Mouse (Mus musculus): ENCODE measurements around the gene Tmtc2.

Gene Tmtc2

DNA sequence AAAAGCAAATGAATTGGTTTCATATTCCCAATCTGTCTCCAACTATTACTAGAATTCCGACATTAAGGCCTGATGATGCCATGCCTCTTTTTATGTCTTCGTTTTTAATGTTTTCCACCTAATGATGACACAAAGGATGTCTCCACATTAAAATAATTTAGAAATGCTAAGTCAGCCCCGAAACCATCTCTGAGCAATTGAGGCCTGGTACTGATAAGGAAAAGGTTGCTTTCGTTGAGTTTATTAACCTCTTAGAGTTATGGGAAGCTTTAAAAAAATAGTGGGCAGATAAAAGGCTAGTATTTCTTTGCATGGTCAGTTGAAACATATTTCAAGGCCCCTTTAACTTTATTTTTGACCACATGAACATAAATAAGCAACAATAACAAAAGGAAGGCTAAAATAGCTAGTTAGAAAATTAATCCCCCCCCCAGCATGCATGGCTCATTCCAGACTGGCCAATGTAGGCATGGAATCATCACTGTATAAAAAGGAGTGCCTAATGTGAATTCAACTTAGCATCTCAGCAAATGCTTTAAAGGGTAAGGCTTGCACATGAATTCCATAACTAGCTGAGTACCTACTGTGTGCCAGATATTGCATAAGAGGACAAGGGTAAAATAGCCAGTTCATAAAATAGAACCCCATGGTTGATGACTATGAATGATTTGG, 168.3 kb downstream of the Tmtc2 start:
- no peak for DNase-seq (ENCODE audit: low spot score)

DNA sequence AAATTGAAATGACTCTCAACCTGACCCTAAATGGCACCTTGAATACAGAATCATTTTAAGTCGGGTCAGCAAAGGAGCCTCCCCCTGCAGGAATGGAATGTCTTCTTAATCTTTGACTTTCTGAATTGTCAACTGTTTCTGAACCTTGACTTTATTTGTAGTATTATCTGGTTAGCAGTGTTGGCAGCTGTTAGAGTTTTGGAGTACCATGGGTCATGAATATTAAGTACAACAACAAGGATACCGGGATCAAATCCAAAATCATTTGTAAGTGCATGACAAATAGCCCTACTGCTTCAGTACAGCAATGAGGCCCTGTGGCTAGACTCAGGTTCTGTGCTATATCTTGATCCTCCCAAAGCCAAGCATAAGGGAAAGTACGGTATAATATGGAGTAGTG, 170.3 kb downstream of the Tmtc2 start:
- DNase-seq (ENCODE audit: low spot score), result no peak

DNA sequence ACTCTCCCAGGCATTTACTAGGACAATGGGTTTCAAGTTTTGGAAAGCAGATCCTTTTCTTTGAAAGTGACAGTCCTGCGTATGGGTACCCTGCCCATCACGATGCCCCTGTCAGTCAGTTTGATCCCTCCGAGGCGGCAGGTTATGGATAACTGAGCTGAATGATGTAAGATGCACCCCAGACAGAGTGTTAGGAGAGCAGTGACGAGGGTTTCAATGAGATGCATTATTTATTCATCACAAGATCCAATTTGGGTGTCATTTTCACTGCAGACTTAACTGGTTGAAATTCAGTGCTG, 171.8 kb downstream of the Tmtc2 start:
- DNase-seq (ENCODE audit: low spot score), result no peak

DNA sequence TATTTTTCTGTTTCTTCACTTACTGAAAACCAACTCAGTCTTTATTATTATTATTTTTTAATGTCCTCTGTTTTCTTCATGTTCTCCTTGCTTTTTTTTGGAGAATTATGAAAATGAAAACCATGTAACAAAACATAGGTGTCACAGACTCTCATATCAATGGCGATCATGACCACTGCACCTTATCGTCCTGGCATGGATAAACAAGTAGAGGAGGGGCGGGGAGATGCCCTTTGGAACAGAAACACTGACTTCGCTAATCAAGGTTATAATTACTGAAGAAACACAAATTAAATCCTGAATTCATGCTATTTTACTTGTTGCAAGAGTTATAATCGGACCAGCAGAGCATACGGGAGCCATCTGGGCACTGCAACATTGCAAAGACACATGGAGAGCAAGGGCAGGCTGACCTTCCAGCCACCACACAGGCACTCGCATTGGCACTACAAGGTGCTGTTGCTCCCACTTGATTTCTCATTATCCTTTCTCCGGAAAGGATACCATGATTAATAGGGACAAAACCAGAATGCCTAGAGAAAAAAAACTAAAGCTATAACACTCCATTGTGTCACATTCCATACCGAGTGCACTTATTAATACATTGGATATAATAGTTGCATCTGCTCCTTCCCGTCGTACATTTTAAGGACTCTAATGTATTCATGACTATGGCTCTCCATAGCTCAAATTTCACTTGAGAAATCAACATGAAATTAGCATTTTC, 172.3 kb downstream of the Tmtc2 start:
- no peak for DNase-seq (ENCODE audit: low spot score)

DNA sequence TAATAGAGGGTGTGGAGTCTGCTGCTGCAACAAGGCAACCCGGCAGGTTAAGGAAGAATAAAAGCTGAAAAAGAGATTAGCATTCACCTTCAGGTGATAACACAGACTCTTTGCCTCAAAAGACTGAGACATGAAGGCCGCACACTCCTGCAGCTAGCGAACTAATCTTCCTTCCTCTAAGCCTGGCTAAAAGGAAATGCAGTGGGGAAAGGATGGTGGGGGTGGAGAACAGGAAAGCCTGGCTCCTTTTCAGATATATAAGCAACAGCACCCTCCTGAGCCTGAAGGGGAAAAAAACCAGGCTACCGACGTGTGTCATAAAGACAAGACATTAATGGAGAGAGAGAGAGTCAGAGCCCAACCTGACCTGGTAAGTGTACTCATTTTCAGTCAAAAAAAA, 174.9 kb downstream of the Tmtc2 start:
- DNase-seq (ENCODE audit: low spot score), result no peak

DNA sequence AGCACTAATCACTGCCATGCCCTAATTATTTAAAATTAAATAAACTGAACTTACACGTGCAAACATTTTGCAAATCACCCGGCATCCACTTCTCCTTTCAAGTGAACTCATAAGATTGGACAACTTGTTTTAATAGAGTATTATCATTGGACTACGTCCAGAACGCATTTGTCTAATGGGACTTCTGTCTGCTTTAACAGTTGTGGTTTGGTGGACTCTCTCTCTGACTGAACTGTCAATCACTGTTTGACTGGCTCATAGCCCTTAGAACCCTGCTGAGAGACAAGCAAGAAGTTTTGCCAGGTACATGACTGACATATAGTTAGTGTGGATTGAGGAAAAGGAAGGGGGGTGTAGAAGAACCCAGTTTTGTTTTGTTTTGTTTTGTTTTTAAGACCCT, 190.2 kb downstream of the Tmtc2 start:
- DNase-seq (ENCODE audit: low spot score), result no peak

DNA sequence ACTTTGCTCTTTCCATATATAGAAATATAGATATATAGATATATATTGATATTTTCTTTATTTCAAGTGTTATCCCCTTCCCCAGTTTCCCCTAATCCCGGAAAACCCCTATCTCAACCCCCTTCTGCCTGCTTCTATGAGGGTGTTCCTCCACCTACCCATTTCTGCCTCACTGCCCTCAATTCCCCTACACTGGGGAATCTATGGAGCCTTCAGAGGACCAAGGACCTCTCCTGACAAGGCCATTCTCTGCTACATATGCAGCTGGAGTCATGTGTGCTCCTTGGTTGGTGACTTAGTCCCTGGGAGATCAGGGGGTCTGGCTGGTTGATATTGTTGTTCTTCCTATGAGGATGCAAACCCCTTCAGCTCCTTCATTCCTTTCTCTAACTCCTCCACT, 192.5 kb downstream of the Tmtc2 start:
- no peak for DNase-seq (ENCODE audit: low spot score)

DNA sequence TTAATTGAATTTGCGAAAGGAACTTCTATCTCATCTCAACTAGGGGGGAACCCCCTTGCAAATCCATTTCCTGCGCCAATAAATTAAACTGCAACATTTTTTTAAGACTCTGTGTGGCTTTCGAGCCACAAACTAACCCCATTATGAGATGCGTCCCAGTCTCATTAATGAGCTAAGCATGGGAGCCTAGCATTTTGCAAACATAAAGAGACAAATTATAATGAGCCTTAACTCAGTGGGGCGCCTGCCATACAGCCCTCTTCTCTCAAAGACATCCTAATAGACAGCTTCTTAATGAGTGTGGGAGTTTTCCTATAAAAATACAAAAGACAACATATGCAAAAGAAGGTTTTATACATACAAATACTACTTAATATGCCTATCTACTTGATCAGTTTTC, 193.0 kb downstream of the Tmtc2 start:
- DNase-seq (ENCODE audit: low spot score), result no peak

DNA sequence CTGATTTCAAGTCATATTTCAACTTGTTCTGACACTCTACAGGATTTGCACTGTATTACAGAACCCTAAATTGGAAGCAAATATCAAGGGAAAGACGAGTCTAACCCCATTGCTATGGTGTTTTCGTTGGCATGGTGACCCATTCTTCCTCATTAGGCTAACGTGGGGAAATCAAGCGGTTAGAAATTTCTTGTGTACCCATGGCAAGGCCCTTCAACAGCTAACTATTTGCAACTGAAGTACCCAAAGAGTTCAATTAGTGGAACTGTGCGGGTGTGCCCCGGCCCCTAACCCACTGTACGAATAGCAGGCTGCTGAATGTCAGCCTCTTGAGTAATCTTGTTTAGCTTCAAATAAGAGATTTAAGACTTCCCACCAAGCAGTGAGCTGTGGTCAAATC, 193.7 kb downstream of the Tmtc2 start:
- no peak for DNase-seq (ENCODE audit: low spot score)

DNA sequence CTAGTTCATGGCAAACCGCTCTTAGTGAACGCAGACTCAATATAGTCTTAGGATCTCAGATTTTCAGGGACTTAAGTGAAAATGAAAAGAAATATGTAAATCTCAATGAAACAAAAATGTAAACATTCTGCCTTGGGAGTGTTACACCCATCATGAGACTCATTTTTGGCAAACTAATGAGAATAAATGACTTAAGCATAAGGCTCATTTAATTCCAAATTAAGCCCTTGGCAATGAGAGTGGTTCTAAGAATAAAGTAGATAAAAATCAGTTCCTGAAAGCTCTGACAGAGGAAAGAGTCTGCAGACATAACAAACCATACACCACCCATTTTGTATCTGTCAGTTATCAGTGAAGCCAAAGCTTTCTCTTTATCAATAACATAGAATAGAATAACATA, 196.5 kb downstream of the Tmtc2 start:
- no peak for DNase-seq (ENCODE audit: low spot score)

DNA sequence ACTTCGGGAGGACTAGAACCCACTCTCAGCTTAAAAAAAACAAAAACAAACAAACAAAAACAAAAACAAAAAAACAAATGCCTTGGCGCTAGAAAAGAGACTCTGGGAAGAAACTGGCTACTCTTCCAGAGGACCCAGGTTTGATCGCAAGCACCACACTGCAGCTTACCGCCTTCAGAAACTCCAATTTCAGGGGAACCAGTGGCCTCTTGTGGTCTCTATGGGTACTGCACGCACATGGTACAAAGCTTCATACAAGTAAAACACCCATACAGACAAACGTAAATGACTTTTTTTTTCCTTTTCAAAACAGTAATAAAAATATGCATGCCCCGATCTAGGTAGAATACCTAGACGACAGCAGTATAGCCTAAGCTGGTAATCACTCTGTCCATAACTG, 201.0 kb downstream of the Tmtc2 start:
- no peak for DNase-seq (ENCODE audit: low spot score)

DNA sequence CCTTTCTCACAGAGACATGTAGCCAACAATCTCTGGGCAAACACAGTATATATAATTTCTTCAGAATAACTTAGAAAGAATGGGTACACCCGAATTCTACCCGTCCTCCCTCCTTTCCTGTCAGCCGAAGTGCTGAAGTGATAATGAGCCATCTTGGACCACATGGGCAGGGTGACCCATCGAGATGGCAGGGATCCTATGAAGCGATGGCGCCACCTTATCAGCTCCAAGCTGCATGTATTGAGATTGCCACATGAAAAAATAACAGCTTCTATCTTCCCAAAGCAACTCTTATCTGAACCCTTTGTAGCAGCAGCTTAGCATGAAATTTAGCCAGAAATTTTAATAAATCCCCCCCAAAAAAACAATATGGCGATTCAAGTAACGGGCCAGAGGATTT, 206.0 kb downstream of the Tmtc2 start:
- DNase-seq (ENCODE audit: low spot score), result no peak

DNA sequence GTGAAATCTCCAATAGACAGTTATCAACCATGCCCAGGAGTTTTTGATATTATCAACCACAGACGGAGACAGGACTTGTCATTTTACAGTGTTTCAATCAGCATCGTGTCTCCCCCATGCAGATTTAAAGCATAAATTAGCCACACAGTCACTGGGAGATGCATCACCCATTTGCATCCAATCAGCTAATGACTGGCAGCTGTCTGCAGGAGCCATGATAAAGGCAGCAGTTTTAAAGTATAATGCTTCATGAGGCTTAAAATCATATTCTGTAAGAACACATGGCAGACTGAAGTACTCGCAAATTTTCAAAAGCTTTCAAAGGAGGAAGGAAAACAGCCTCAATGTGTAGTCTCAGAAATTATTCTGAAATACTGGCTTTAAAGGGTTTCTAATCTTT, 209.8 kb downstream of the Tmtc2 start:
- no peak for DNase-seq (ENCODE audit: low spot score)

DNA sequence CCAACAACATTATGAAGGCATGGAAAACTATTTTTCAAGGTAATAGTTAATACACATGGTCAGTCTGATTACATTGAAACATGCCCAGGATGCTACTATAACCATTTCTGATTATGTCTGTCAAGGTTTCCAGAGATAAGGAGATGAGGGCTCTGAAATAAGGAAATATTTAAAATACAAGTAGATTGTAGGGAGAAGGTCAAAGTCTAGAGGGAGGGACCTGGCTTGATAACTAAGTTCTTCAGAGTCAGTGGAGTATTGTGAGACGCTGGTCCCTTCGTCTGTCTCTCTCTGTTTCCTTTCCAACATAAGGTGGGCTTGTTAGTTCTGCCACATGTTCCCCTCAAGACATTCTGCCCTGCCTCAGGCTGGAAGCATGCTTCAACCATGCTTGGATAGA, 223.9 kb downstream of the Tmtc2 start:
- no peak for DNase-seq (ENCODE audit: low spot score)

DNA sequence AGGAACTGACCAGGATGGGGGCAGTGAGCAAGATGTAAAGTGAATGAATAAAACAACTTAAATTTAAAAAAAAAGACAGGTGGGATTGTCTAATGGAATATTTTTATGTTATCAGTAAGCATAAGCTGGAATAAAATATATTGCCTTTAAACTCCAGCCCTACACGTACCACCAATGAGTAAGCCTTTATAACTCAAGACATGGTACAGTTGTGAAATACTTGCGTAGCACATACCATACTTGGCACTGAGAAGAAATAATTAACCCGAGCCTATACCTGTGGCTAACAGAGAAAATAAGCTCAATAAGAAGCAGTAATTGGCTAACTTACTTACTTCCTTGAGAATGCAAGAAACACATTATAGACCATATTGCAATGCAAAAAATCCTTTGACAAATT, 228.3 kb downstream of the Tmtc2 start:
- DNase-seq (ENCODE audit: low spot score), result no peak

DNA sequence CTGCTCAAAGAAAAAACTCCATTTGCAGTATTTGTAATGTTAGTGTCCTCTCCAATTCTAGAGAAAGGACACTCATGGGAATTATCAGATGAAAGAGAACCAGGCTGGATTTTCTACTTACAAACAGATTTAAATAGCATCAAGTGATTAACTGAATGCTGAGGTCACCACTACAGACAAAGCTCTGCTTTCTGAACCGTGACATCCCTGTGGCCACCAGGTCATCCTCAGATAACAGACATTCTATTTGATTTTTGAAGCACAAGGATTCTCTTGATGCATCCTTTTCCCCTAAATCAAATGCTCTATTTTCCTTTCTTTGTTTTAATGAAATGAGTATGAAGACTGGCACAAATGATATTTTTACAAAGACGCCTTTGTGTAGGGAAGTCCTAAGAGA, 241.4 kb downstream of the Tmtc2 start:
- DNase-seq (ENCODE audit: low spot score), result no peak

DNA sequence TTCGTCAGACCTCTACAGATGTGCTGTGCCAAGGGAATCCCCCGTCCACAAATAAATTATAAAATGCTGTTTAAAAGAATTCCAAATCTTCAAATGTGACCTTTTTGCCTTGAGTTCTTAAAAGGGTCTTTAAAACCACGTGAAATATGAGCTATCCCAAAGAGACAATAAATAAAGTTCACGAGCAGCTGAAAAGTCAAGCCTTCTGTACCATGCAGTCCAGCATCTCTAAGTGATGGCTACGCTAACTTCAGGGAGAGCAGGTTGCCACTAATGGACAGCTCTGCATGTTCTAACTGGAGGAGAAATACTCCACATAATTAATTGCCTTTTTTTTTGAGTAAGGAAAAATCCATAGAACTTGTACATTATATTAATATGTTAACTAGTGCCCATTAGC, 243.9 kb downstream of the Tmtc2 start:
- DNase-seq (ENCODE audit: low spot score), result no peak

DNA sequence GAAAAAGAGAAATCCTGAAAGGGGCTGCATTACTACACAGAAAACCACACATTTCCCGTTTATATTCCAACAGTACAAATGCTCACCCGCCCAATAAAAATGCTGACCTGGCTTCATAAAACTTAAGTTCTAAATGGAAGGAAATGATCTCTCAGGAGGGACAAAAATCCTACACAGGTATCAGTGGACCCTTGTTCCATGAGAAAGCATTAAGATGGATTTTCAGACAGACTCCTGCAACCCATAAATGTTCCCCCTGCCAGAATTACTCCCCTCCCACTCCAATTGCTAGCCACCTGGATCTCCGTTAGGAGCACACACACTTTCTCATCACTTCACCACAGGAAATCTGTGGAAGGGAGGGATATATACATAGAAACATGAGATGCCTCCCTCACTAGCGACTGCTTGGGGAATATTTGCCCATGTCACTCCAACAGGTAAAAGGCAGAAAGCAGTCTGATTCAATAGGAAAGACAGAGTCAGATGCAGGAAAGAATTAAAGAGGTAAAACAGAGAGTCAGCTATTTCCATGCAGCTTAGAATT, 250.5 kb downstream of the Tmtc2 start:
- no peak for DNase-seq (ENCODE audit: low spot score)

DNA sequence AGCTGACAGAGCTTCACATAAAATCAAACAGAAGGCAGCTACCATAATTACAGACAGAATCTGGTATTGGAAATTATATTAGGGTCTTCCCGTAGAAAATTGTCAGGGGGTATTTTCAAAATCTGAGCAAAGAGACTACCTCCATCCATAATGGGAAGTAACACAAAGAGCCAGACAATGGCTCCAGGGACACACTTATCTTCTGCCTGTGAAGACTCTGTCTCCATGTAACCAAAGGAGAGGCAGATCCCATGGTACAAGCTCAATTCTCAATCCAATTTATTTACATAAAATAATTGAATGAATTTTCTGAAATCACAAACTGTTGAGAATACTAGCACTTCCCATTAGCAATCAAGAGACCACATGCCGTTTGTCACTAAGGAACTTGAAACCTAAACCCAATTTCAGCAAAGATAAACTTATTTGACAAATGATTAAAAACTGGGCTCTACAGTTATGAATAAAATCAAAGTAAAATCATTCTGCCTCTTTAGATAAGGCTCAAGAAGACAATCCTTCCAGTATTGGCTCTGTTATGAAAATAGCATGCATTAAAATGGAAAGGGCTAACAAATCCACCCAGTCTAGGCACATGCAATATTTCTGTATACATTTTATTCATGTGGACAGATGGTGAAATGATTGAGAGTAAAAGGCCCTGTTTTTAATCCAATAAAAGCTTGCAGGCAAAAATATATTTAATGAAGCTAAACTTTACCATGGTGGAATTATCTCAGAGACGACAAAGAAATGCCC, 254.8 kb downstream of the Tmtc2 start:
- no peak for DNase-seq (ENCODE audit: low spot score)

DNA sequence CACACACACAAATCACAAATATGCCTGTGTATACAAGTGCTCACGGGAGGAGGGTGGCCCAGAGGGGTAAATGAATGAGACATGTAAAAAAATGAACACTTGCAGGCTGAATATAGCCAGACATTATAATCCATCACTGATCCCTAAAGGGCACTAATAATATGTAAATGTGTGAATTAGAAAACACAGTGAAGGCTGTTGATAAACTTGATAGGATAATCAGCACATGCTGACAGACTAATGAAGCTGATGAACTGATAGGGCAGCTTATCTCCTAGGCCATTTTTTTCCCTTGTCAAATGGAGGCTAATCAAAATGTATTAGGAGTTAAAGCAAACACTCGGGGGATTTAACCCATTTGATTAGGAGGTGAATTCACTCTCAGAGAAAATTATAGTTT, 255.4 kb downstream of the Tmtc2 start:
- no peak for DNase-seq (ENCODE audit: low spot score)

DNA sequence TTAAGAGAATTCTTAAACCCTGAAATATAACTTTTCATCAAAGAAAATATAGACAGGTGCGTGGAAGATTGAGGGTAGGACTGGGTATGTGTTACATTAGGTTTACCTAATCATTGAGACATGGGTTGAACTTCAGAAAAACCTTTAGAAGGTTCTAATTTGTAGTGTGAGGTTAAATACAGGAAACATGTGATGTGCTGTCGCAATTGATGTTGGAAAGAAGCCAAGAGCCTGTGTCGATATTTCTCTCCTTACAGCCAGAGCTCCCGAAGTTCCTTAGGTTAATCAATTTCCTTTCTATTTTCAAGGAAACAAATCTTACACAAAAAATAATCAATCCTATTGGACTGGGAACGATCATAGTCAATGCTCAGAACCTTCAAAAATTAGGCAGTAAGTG, 261.3 kb downstream of the Tmtc2 start:
- DNase-seq (ENCODE audit: low spot score), result no peak

DNA sequence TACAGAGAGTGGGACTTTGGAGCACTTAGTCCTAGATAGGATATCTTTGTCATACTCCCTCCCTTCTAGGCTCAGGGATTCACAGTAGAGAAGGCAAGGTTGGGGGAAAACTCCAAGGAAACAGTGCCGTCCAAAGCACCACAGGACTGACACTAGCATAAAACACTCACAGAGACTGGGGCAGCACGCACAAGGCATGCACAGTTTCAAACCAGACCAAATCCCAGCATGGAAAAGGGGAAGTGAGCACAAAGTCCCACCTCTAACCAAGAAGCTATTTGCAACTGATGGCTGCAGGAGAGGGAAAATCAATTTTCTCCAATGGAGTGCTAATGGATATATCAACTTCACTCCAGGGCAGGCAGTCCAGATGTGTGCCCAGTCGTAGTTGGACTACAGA, 276.7 kb downstream of the Tmtc2 start:
- DNase-seq (ENCODE audit: low spot score), result no peak

DNA sequence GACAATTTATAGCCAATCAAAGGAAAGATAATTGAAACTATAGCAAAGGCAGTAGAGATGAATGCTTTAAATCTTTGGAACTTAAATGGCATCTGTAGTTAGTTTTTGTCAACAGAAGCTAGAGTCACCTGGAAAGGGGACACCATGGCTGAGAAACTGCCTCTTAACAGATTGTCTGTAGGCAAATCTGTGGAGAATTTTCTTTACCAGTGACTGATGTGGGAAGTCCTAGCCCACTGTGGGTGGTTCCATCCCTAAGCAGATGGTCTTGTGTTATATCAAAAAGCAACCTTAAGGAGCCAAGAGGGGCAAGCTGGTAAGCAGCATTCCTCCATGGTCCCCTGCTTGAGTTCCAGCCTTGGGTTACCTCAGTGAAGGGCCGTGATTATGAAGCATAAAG, 281.3 kb downstream of the Tmtc2 start:
- DNase-seq (ENCODE audit: low spot score), result no peak
